Mouse (Mus musculus) limb, embryonic 12.5 days (tissue): ENCODE measurements around the gene Nme7. TPM values are rescaled to one million over a fixed set of nuclear protein-coding genes. Genes with fewer than 3 reads are reported as not detected.

ENCODE experiments used
- ATAC-seq: fragments of 200-750 bp; cut with Nextera tagmentation; 2 replicates; pipeline ENCODE4 v1.8.0; 2017; ENCODE audit warnings: low read depth, moderate TSS enrichment; ENCODE audit not compliant: insufficient number of reproducible peaks, insufficient read depth, low FRiP score, low TSS enrichment
- H3K27ac ChIP-seq: fragments of 300-500 bp; sonication (generic); 2 replicates; pipeline ENCODE4 v1.5.1; 2016; ENCODE audit warnings: mild to moderate bottlenecking, moderate library complexity
- H3K27me3 ChIP-seq: fragments of 300-500 bp; sonication (generic); 2 replicates; pipeline ENCODE4 v1.6.1; 2016; ENCODE audit warnings: mild to moderate bottlenecking, moderate library complexity
- H3K36me3 ChIP-seq: fragments of 300-500 bp; sonication (generic); 2 replicates; pipeline ENCODE4 v1.6.1; 2016; ENCODE audit warnings: mild to moderate bottlenecking, moderate library complexity
- H3K4me1 ChIP-seq: fragments of 300-500 bp; sonication (generic); replicated peaks from 2 replicates; pipeline ENCODE4 v1.6.1; 2016
- H3K4me2 ChIP-seq: fragments of 300-500 bp; sonication (generic); 2 replicates; pipeline ENCODE4 v1.6.1; 2016; ENCODE audit warnings: mild to moderate bottlenecking, moderate library complexity
- H3K4me3 ChIP-seq: fragments of 300-500 bp; sonication (generic); replicated peaks from 2 replicates; pipeline ENCODE4 v1.5.1; 2016; ENCODE audit warnings: mild to moderate bottlenecking
- H3K9ac ChIP-seq: fragments of 300-500 bp; sonication (generic); replicated peaks from 2 replicates; pipeline ENCODE4 v1.6.1; 2016; ENCODE audit warnings: mild to moderate bottlenecking, moderate library complexity
- H3K9me3 ChIP-seq: fragments of 300-500 bp; sonication (generic); 2 replicates; pipeline ENCODE4 v1.6.1; 2016; ENCODE audit warnings: mild to moderate bottlenecking, moderate library complexity
- WGBS: fragments of 180-500 bp; shearing (Covaris S2); methylation state at CpG from one replicate; pipeline ENCODE4 v1.1.7; 2016; 5-methylcytosine and 5-hydroxymethylcytosine counted together
- polyA plus RNA-seq: library from polyadenylated mRNA; unstranded; fragments of >200 nt; fragmentation: Nextera tagmentation; extraction: Ambion mirVana; gene quantifications from 2 replicates; pipeline ENCODE4 v1.2.1, GENCODE M21; 2016

Nme7 gene
- polyA plus RNA-seq, 1 experiment from 2014 or later = 42.3 TPM

GRCm38 (mm10) chr1:164481645-164482354, 177.9 kb downstream of the Nme7 start:
- 59% methylated on average over 9 of the region's 9 CpGs for WGBS

DNA sequence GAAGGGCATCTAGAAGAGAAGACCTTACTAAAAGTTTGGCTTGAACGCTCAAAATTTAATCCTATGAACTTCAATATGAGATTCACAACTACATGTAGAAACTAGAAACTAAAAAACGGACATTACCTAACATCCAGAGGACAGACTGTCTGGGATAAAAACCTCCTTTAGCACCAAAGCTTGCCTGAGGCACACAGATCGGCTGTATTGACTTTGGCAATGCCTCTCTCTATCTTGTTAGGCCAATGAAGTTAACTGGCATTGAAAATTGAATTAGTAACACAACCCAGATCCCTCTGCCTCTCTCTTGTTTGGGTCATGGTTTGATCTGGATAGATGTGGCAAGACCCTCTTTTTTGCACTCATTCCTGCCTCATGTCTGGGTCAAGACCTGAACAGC, 178.9 kb downstream of the Nme7 start:
- no peak for ATAC-seq
- no peak overlapping the region for H3K27ac ChIP-seq
- 84% methylated on average over 3 of the region's 3 CpGs for WGBS
- no peaks in the 10 kb centered on the region for H3K36me3 ChIP-seq
- no peaks in the 10 kb centered on the region for H3K27me3 ChIP-seq
- H3K4me3 ChIP-seq = no peak overlapping the region
- H3K4me2 ChIP-seq = no peak overlapping the region
- no peaks in the 10 kb centered on the region for H3K4me1 ChIP-seq
- no peak overlapping the region for H3K9ac ChIP-seq
- no peaks in the 10 kb centered on the region for H3K9me3 ChIP-seq

More at GRCm38 (mm10) chr1:164481645-164482354, 177.9 kb downstream of the Nme7 start:
- H3K27me3 ChIP-seq = no peaks in the 10 kb centered on the region
- no peak overlapping the region for H3K4me2 ChIP-seq
- H3K4me1 ChIP-seq = no peaks in the 10 kb centered on the region
- no peak for ATAC-seq
- no peak overlapping the region for H3K27ac ChIP-seq
- no peak overlapping the region for H3K4me3 ChIP-seq
- H3K9ac ChIP-seq = no peak overlapping the region
- no peaks in the 10 kb centered on the region for H3K36me3 ChIP-seq
- H3K9me3 ChIP-seq = no peaks in the 10 kb centered on the region

DNA sequence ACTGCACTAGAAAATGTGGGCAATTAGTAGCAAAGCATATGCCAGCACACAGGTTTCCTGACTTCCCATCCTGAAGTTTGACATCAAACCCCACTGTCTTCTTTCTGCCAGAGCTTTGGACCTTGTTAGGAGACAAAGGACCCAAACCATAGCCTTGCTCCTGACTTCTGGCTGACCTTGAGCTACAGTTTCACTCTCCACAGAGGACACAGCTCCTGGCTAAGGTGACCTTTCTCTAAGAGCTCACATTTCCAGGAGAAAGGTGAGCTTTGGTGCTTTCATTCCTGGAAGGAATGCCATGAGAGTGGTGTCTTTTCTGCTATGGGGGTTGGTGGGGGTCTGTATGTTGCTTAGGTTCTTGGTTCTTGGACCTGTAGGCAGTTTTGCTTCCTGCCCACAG, 179.8 kb downstream of the Nme7 start:
- H3K27me3 ChIP-seq = no peaks in the 10 kb centered on the region
- no peak overlapping the region for H3K4me2 ChIP-seq
- H3K9me3 ChIP-seq = no peaks in the 10 kb centered on the region
- no peaks in the 10 kb centered on the region for H3K36me3 ChIP-seq
- H3K9ac ChIP-seq = no peak overlapping the region
- H3K4me1 ChIP-seq = no peaks in the 10 kb centered on the region
- H3K27ac ChIP-seq = no peak overlapping the region
- H3K4me3 ChIP-seq = no peak overlapping the region
- no peak for ATAC-seq

Other genes starting within 250 kb of the Nme7 start
- gene Sell, start 242.1 kb upstream of the Nme7 start, polyA plus RNA-seq = 0.35 TPM in 1 of 2 replicates, not detected in the other
- gene Selp, start 188.9 kb upstream of the Nme7 start, polyA plus RNA-seq = 0.28 TPM in 1 of 2 replicates, not detected in the other
- gene F5, start 152.3 kb upstream of the Nme7 start, polyA plus RNA-seq = 0.23 and 0.38 TPM in 2 replicates
- 9.7 and 10.1 TPM in 2 replicates for gene Slc19a2, start 55.1 kb upstream of the Nme7 start, polyA plus RNA-seq
- 7.3 and 7.8 TPM in 2 replicates for gene Ccdc181, start 28.5 kb upstream of the Nme7 start, polyA plus RNA-seq
- 24.7 and 27.5 TPM in 2 replicates for gene Blzf1, start 3.4 kb downstream of the Nme7 start, polyA plus RNA-seq
- 3.3 and 3.6 TPM in 2 replicates for gene Atp1b1, start 154.2 kb downstream of the Nme7 start, polyA plus RNA-seq